Mouse (Mus musculus) mouse trophoblast stem cell (cell line): ENCODE results near the gene Slc1a2.

Experiments
- in situ Hi-C, 2 experiments: fragments of 300-500 bp; cut with MseI, MboI; formaldehyde crosslinking; loops; 2 replicates in 1 of 2; 3 replicates in 1 of 2; pipeline ENCODE4 v1.15.1; 2025

The Slc1a2 gene

GRCm38 (mm10) chr2:102663339-102663738, 4.9 kb downstream of the Slc1a2 start:
- in situ Hi-C loops: no loop called here

- in situ Hi-C loops: no loop called here
These were observed 5.4 kb downstream of the Slc1a2 start for GRCm38 (mm10) chr2:102663865-102664264.

GRCm38 (mm10) chr2:102667981-102668380, 9.5 kb downstream of the Slc1a2 start:
- in situ Hi-C loops: no loop called here

- in situ Hi-C loops: no loop called here
These were observed 11.1 kb downstream of the Slc1a2 start for GRCm38 (mm10) chr2:102669580-102669979.

GRCm38 (mm10) chr2:102674582-102674981, 16.1 kb downstream of the Slc1a2 start:
- in situ Hi-C loops: no loop called here

- in situ Hi-C loops: no loop called here
These were observed 16.8 kb downstream of the Slc1a2 start for GRCm38 (mm10) chr2:102675275-102675674.

GRCm38 (mm10) chr2:102676716-102677312, 18.4 kb downstream of the Slc1a2 start:
- in situ Hi-C loops: no loop called here

GRCm38 (mm10) chr2:102677400-102677799, 18.9 kb downstream of the Slc1a2 start:
- in situ Hi-C loops: no loop called here

GRCm38 (mm10) chr2:102681351-102681750, 22.9 kb downstream of the Slc1a2 start:
- in situ Hi-C loops: loop anchor here in 1 of 2 experiments (10.0 kb wide), 1 partner anchor 333 kb away; no protein-coding TSS in a partner anchor

- in situ Hi-C loops: loop anchor here in 1 of 2 experiments (10.0 kb wide), 1 partner anchor 333 kb away; no protein-coding TSS in a partner anchor
These were observed 23.7 kb downstream of the Slc1a2 start for GRCm38 (mm10) chr2:102682168-102682567.

- in situ Hi-C loops: loop anchor here (5.0 to 10.0 kb wide), 2 partner anchors 329 to 332 kb away; no protein-coding TSS in a partner anchor
These were observed 27.1 kb downstream of the Slc1a2 start for GRCm38 (mm10) chr2:102685371-102686107.

- in situ Hi-C loops: loop anchor here (5.0 to 10.0 kb wide), 2 partner anchors 329 to 331 kb away; no protein-coding TSS in a partner anchor
These were observed 27.6 kb downstream of the Slc1a2 start for GRCm38 (mm10) chr2:102686108-102686450.

- in situ Hi-C loops: no loop called here
These were observed 35.1 kb downstream of the Slc1a2 start for GRCm38 (mm10) chr2:102693556-102693955.

GRCm38 (mm10) chr2:102694750-102695149, 36.3 kb downstream of the Slc1a2 start:
- in situ Hi-C loops: no loop called here

GRCm38 (mm10) chr2:102695541-102695940, 37.1 kb downstream of the Slc1a2 start:
- in situ Hi-C loops: no loop called here

GRCm38 (mm10) chr2:102697732-102698131, 39.3 kb downstream of the Slc1a2 start:
- in situ Hi-C loops: no loop called here

GRCm38 (mm10) chr2:102699921-102700320, 41.5 kb downstream of the Slc1a2 start:
- in situ Hi-C loops: no loop called here

GRCm38 (mm10) chr2:102700695-102701094, 42.2 kb downstream of the Slc1a2 start:
- in situ Hi-C loops: no loop called here

GRCm38 (mm10) chr2:102701382-102701781, 42.9 kb downstream of the Slc1a2 start:
- in situ Hi-C loops: no loop called here

GRCm38 (mm10) chr2:102703556-102703955, 45.1 kb downstream of the Slc1a2 start:
- in situ Hi-C loops: no loop called here

- in situ Hi-C loops: no loop called here
These were observed 46.3 kb downstream of the Slc1a2 start for GRCm38 (mm10) chr2:102704781-102705180.

- in situ Hi-C loops: no loop called here
These were observed 53.1 kb downstream of the Slc1a2 start for GRCm38 (mm10) chr2:102711511-102711910.

- in situ Hi-C loops: no loop called here
These were observed 53.6 kb downstream of the Slc1a2 start for GRCm38 (mm10) chr2:102712049-102712448.
